Mouse (Mus musculus): Measurements from ENCODE around the gene Gabpb2.

DNA sequence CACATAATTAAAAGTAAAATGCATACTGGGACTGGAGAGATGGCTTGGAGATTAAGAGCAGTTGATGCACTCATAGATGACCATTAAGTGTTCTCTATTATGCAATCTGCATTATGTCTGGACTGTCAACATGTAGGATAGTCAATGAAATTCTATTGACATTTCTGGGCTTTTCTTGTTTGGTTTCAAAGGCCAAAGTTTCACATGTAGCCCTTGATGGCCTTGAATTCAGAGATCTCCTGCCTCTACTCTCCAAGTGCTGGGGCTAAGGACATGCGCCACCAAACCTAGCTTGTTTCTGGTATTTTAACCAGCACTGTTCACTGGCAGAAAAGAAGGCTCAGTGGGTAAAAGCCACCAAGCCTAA is 4.1 kb downstream of the Gabpb2 start:
- TF ChIP-seq CTCF (IDR thresholded peaks at IDR 0.05; ENCODE audit: borderline replicate concordance, extremely low read depth, insufficient read depth, insufficient read length) (no peak), POLR2A (IDR thresholded peaks at IDR 0.05; ENCODE audit: borderline replicate concordance, extremely low read depth, insufficient read depth, insufficient read length, poor library complexity, severe bottlenecking) (no peak)

Measured in brain, embryonic 14.5 days (tissue).